Comparison of ENCODE assay signal across 8 mouse cellular contexts in the genomic region with DNA sequence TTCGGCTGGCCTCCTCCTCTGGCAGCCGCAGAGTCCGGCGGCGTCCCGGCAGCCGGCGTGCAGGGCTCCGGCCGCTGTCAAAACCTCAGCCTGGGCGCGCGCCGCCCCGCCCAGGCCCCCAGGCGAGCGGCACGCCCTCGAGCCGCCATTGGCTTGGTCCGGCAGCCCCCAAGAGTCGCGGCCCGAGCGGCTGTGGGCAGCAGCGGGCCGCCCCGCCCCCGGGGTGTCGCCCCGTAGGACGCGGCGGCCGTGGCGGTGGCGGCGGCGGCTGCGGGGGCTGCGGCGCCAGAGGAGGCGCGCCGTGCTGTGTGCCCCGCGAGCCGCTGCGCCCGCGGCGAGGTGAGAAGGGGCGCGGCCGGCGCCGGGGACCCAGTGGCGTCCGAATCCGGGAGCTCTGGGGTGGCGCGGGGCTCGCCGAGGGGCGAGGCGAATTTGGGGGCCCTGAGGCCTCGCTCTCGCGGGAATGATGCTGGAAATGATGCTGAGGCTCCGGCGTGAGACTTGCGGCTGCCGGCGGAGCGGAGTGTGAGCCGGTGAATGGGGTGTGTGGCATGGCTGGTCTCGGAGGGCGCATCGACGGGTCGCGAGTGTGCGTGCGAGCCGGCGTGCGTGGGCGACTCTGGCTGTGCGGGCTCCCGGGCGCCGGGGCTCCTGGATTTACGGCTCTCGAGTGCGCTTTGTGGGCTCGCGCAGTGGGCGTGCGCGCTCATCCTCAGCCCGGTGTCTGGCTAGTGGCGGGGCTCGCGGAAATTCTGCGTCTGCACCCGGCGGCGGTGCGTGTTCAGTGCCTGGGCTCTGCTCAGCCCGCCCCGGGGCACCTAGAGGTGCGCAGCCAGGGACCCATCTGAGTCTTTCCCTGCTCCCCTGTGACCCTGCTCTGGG. TPM values are rescaled to one million over a fixed set of nuclear protein-coding genes. Genes with fewer than 3 reads are reported as not detected.
DNase-seq lines count a peak whose midpoint lies in the region; ATAC-seq and TF ChIP-seq lines count a peak whose summit lies in the region.

TSS of gene Glis1 (plus strand) at position 236 of the 882 bp plus-strand sequence.

- H3K9me3 ChIP-seq in forebrain, embryonic 12.5 days, result no peaks in the 10 kb centered on the region
- no peaks in the 10 kb centered on the region for H3K9me3 ChIP-seq in heart, embryonic 15.5 days (replicated peaks)
- no peaks in the 10 kb centered on the region for H3K9me3 ChIP-seq in liver, embryonic 14.5 days (ENCODE audit: control insufficient read depth, low read length)
- no peaks in the 10 kb centered on the region for H3K9me3 ChIP-seq in neural tube, embryonic 12.5 days

- H3K4me2 ChIP-seq in forebrain, embryonic 12.5 days, result peak within 1 kb of the TSS; percentile 96
- H3K4me2 ChIP-seq in heart, embryonic 15.5 days, result peak within 1 kb of the TSS; percentile 99
- peak within 1 kb of the TSS; percentile 69 for H3K4me2 ChIP-seq in liver, embryonic 14.5 days (ENCODE audit: low read depth)
- peak within 1 kb of the TSS; percentile 97 for H3K4me2 ChIP-seq in neural tube, embryonic 12.5 days (replicated peaks)

- under 1% methylated on average over 92 of the region's 112 CpGs for WGBS in forebrain, embryonic 12.5 days
- WGBS in heart, embryonic 15.5 days, result under 1% methylated on average over 111 of the region's 112 CpGs
- under 1% methylated on average over 106 of the region's 112 CpGs for WGBS in liver, embryonic 14.5 days (ENCODE audit: insufficient replicate concordance)
- under 1% methylated on average over 108 of the region's 112 CpGs for WGBS in neural tube, embryonic 12.5 days

- no peak within 1 kb of the TSS for H3K27ac ChIP-seq in forebrain, embryonic 12.5 days
- H3K27ac ChIP-seq in heart, embryonic 15.5 days, result no peak within 1 kb of the TSS
- H3K27ac ChIP-seq in liver, embryonic 14.5 days, result no peak within 1 kb of the TSS
- H3K27ac ChIP-seq in neural tube, embryonic 12.5 days, result no peak within 1 kb of the TSS; the same call in 1 of the 2 replicates

- H3K9ac ChIP-seq in forebrain, embryonic 12.5 days, result peak within 1 kb of the TSS; percentile 68
- peak within 1 kb of the TSS; percentile 54 for H3K9ac ChIP-seq in heart, embryonic 15.5 days
- H3K9ac ChIP-seq in liver, embryonic 14.5 days (replicated peaks), result no peak within 1 kb of the TSS
- peak within 1 kb of the TSS; percentile 72 for H3K9ac ChIP-seq in neural tube, embryonic 12.5 days

- peak; percentile 89 for ATAC-seq in forebrain, embryonic 12.5 days (ENCODE audit: low FRiP score)
- ATAC-seq in heart, embryonic 15.5 days (replicated peaks; ENCODE audit: insufficient number of reproducible peaks, insufficient read depth, low FRiP score, low read depth), result peak; percentile 92
- peak; percentile 71 for ATAC-seq in liver, embryonic 14.5 days (ENCODE audit: insufficient read depth)
- ATAC-seq in neural tube, embryonic 12.5 days (ENCODE audit: low FRiP score, low read depth), result peak; percentile 75
- no peak for ATAC-seq in activated CD4-positive, CD25-positive, alpha-beta regulatory T cell, adult 4 months

- TF ChIP-seq EP300 in liver, embryonic 14.5 days (IDR thresholded peaks at IDR 0.05; ENCODE audit: low read depth), result no peak

- peaks cover 70% of the 10 kb centered on the region for H3K27me3 ChIP-seq in forebrain, embryonic 12.5 days
- H3K27me3 ChIP-seq in heart, embryonic 15.5 days, result peaks cover 80% of the 10 kb centered on the region
- H3K27me3 ChIP-seq in liver, embryonic 14.5 days (ENCODE audit: control insufficient read depth, insufficient read depth, low read length), result peaks cover 59% of the 10 kb centered on the region
- peaks cover 66% of the 10 kb centered on the region for H3K27me3 ChIP-seq in neural tube, embryonic 12.5 days (replicated peaks)

- TF ChIP-seq CTCF in liver, embryonic 14.5 days (IDR thresholded peaks at IDR 0.05; ENCODE audit: low read depth), result no peak

- H3K4me1 ChIP-seq in forebrain, embryonic 12.5 days, result peaks cover 21% of the 10 kb centered on the region
- H3K4me1 ChIP-seq in heart, embryonic 15.5 days (replicated peaks), result peaks cover 18% of the 10 kb centered on the region
- H3K4me1 ChIP-seq in liver, embryonic 14.5 days (replicated peaks; ENCODE audit: control insufficient read depth in 2 of 2, insufficient read depth in 2 of 2, low read length in 1 of 2), result no peaks in the 10 kb centered on the region
- peaks cover 11% of the 10 kb centered on the region for H3K4me1 ChIP-seq in neural tube, embryonic 12.5 days

- peak; percentile 70 for DNase-seq in 3T3-L1 (ENCODE audit: low read depth, low spot score)
- peak; percentile 86 to 90 for DNase-seq in adrenal gland, adult (ENCODE audit: inconsistent age in 2 of 2, low spot score in 1 of 2)
- DNase-seq in kidney, postnatal 10 days, result peak; percentile 89
- DNase-seq in liver, embryonic 14.5 days (ENCODE audit: low read depth in 3 of 3, low spot score in 3 of 3), result no peak

- H3K36me3 ChIP-seq in forebrain, embryonic 12.5 days (replicated peaks), result no peaks in the 10 kb centered on the region
- H3K36me3 ChIP-seq in heart, embryonic 15.5 days, result no peaks in the 10 kb centered on the region
- no peaks in the 10 kb centered on the region for H3K36me3 ChIP-seq in liver, embryonic 14.5 days (replicated peaks; ENCODE audit: control insufficient read depth, insufficient read depth, low read depth)
- H3K36me3 ChIP-seq in neural tube, embryonic 12.5 days, result no peaks in the 10 kb centered on the region

- H3K4me3 ChIP-seq in forebrain, embryonic 12.5 days (replicated peaks), result peak within 1 kb of the TSS; percentile 64
- peak within 1 kb of the TSS; percentile 73 for H3K4me3 ChIP-seq in heart, embryonic 15.5 days
- peak within 1 kb of the TSS; percentile 38 to 57 for H3K4me3 ChIP-seq in liver, embryonic 14.5 days (ENCODE audit: insufficient read depth in 1 of 2, low read depth in 2 of 2, low read length in 2 of 2)
- peak within 1 kb of the TSS; percentile 64 for H3K4me3 ChIP-seq in neural tube, embryonic 12.5 days

RNA-seq across cellular contexts. Expression of gene Glis1, which starts in this region (rescaled TPM):
- 3.4 and 3.8 TPM in 2 replicates for polyA plus RNA-seq in forebrain, embryonic 12.5 days (2016; fragmentation: Nextera tagmentation; extraction: Ambion mirVana)
- polyA plus RNA-seq in heart, embryonic 15.5 days (2015; fragmentation: Nextera tagmentation; extraction: Ambion mirVana), result 0.29 and 0.62 TPM in 2 replicates
- 0.17 and 0.35 TPM in 2 replicates for polyA plus RNA-seq in liver, embryonic 14.5 days (2012; rRNA removed)
- 0.10 and 0.40 TPM in 2 replicates for polyA plus RNA-seq in liver, embryonic 14.5 days (2014; fragmentation: Nextera tagmentation; extraction: Ambion mirVana)
- polyA plus RNA-seq in neural tube, embryonic 12.5 days (2016; fragmentation: Nextera tagmentation; extraction: Ambion mirVana), result 4.5 and 4.9 TPM in 2 replicates
- not detected for polyA plus RNA-seq in activated CD4-positive, CD25-positive, alpha-beta regulatory T cell, adult 4 months (2017; shearing (Covaris generic))

Comparison
In these comparisons a context has a peak if more than half of its experiments do, and no peak if none do; other contexts are left out.
1. Peak in ATAC-seq, H3K4me3 ChIP-seq, H3K9ac ChIP-seq and H3K4me2 ChIP-seq in heart, embryonic 15.5 days; RNA of the gene not detected or under 1 TPM.
2. Peak in ATAC-seq, H3K4me3 ChIP-seq and H3K4me2 ChIP-seq in liver, embryonic 14.5 days; RNA of the gene not detected or under 1 TPM.
3. DNase-seq: peak in 3T3-L1 (single experiment), adrenal gland, adult (2 of 2) and kidney, postnatal 10 days (single experiment); none in liver, embryonic 14.5 days (0 of 3).
4. Peak in every context shown above with its lines, with median percentiles within 50 percentile points of each other: H3K4me2 ChIP-seq and H3K4me3 ChIP-seq.